Mouse (Mus musculus) heart, postnatal 14 days (tissue): Measurements from ENCODE around the gene Znrd1as. TPM values are rescaled to one million over a fixed set of nuclear protein-coding genes. Genes with fewer than 3 reads are reported as not detected.

Experiments used
- total RNA-seq, 2 experiments: library from RNA; stranded (reverse); gene quantifications; 2 replicates each; pipeline ENCODE4 v1.2.3; 2021

The Znrd1as gene
- total RNA-seq, 2 experiments from 2014 or later = 8.5 to 9.9 TPM

Other genes with a start within 250 kb of the Znrd1as start
- gene H2-M10.5, start 185.7 kb upstream of the Znrd1as start, total RNA-seq = not detected
- gene H2-M10.6, start 146.4 kb upstream of the Znrd1as start, total RNA-seq = not detected
- 10 to 100 TPM; 20.6 to 23.4 TPM for gene Trim26, start 121.5 kb upstream of the Znrd1as start, total RNA-seq
- gene Trim15, start 91.4 kb upstream of the Znrd1as start, total RNA-seq = not detected
- gene Trim10, start 89.0 kb upstream of the Znrd1as start, total RNA-seq = 1 to 10 TPM; 2.0 to 2.5 TPM
- gene Trim40, start 68.5 kb upstream of the Znrd1as start, total RNA-seq = not detected
- gene Trim31, start 60.5 kb upstream of the Znrd1as start, total RNA-seq = not detected
- under 1 TPM; 0.49 to 0.57 TPM for gene Rnf39, start 15.7 kb upstream of the Znrd1as start, total RNA-seq
- 10 to 100 TPM; 62.2 to 68.6 TPM for gene Ppp1r11, start 6.9 kb upstream of the Znrd1as start, total RNA-seq
- gene Znrd1, start within 50 bp of the Znrd1as start, total RNA-seq = 10 to 100 TPM; 21.4 to 26.9 TPM
- not detected for gene 2410137M14Rik, start 22.6 kb downstream of the Znrd1as start, total RNA-seq
- under 1 TPM; 0.15 to 0.31 TPM for gene H2-M5, start 30.9 kb downstream of the Znrd1as start, total RNA-seq
- gene Zfp57, start 42.6 kb downstream of the Znrd1as start, total RNA-seq = 1 to 10 TPM; 3.7 to 4.6 TPM
- gene Mog, start 64.8 kb downstream of the Znrd1as start, total RNA-seq = not detected
- 10 to 100 TPM; 16.9 TPM for gene Gabbr1, start 87.4 kb downstream of the Znrd1as start, total RNA-seq
- not detected for gene Olfr90, start 129.9 kb downstream of the Znrd1as start, total RNA-seq
- not detected for gene Olfr91, start 139.7 kb downstream of the Znrd1as start, total RNA-seq
- gene Olfr92, start 161.5 kb downstream of the Znrd1as start, total RNA-seq = not detected
- gene Olfr93, start 202.9 kb downstream of the Znrd1as start, total RNA-seq = not detected
- under 1 TPM in 1 of 2 experiments, not detected in 1; 0.80 TPM for gene Ubd, start 235.3 kb downstream of the Znrd1as start, total RNA-seq
- gene Olfr94, start 242.4 kb downstream of the Znrd1as start, total RNA-seq = not detected